Mouse (Mus musculus): ENCODE measurements around the gene Rdh7.

- TF ChIP-seq CTCF (IDR thresholded peaks at IDR 0.05; ENCODE audit: control insufficient read depth, insufficient read depth, insufficient read length) (no peak), FOSL1 (IDR thresholded peaks at IDR 0.05; ENCODE audit: insufficient read depth, low read length, poor library complexity, severe bottlenecking) (peak; percentile 25), USF1 (IDR thresholded peaks at IDR 0.05; ENCODE audit: low read depth) (no peak), MAX (IDR thresholded peaks at IDR 0.05) (no peak), MYOG (IDR thresholded peaks at IDR 0.05; ENCODE audit: control insufficient read depth, extremely low read depth, insufficient read length) (no peak)
Measured at GRCm38 (mm10) chr10:127927737-127928136, 39.1 kb upstream of the Rdh7 start.

Data from C2C12 (cell line).